Mouse (Mus musculus) C2C12 (cell line): ENCODE measurements around the gene Mtmr4.

Experiments
- CEBPB ChIP-seq: IDR thresholded peaks from one replicate; pipeline ENCODE4 v1.6.1; 2011; ENCODE audit warnings: low read depth, mild to moderate bottlenecking, control low read depth, moderate library complexity
- CTCF ChIP-seq: IDR thresholded peaks from one replicate; pipeline ENCODE4 v1.5.1; 2011; ENCODE audit not compliant: control insufficient read depth, insufficient read depth, insufficient read length
- FOSL1 ChIP-seq: IDR thresholded peaks from one replicate; pipeline ENCODE4 v1.8.0; 2011; ENCODE audit warnings: mild to moderate bottlenecking, low read length; ENCODE audit not compliant: poor library complexity, insufficient read depth, severe bottlenecking
- MAX ChIP-seq: IDR thresholded peaks from one replicate; pipeline ENCODE4 v1.6.1; 2011; ENCODE audit warnings: mild to moderate bottlenecking, control low read depth
- MYOD1 ChIP-seq: IDR thresholded peaks from one replicate; pipeline ENCODE4 v1.6.1; 2011; ENCODE audit warnings: low read depth; ENCODE audit not compliant: control insufficient read depth, insufficient read length
- USF1 ChIP-seq: IDR thresholded peaks from one replicate; pipeline ENCODE4 v1.6.1; 2011; ENCODE audit warnings: low read depth, mild to moderate bottlenecking, control low read depth, moderate library complexity

GRCm38 (mm10) chr11:87570743-87571142 is 21.2 kb upstream of the Mtmr4 start:
- TF ChIP-seq USF1, result no peak
- no peak for TF ChIP-seq CTCF
- no peak for TF ChIP-seq CEBPB
- no peak for TF ChIP-seq MAX
- TF ChIP-seq FOSL1, result no peak
- no peak for TF ChIP-seq MYOD1
